Mouse (Mus musculus): Measurements from ENCODE around the gene Nr1d1.

Nr1d1 gene

GRCm38 (mm10) chr11:98751221-98751782 lies 23.8 kb downstream of the Nr1d1 start:
- DNase-seq (ENCODE audit: low spot score), result no peak

GRCm38 (mm10) chr11:98750351-98751201 lies 24.6 kb downstream of the Nr1d1 start:
- DNase-seq (ENCODE audit: low spot score), result peak; percentile 77

GRCm38 (mm10) chr11:98749716-98750115 lies 25.4 kb downstream of the Nr1d1 start:
- DNase-seq (ENCODE audit: low spot score), result no peak

- peak; percentile 80 for DNase-seq (ENCODE audit: low spot score)
Measured at GRCm38 (mm10) chr11:98748506-98749416, 26.4 kb downstream of the Nr1d1 start.

- DNase-seq (ENCODE audit: low spot score), result no peak
Measured at GRCm38 (mm10) chr11:98747804-98748505, 27.2 kb downstream of the Nr1d1 start.

- peak; percentile 82 for DNase-seq (ENCODE audit: low spot score)
Measured at GRCm38 (mm10) chr11:98746855-98747693, 28.1 kb downstream of the Nr1d1 start.

GRCm38 (mm10) chr11:98745932-98746853 lies 28.9 kb downstream of the Nr1d1 start:
- DNase-seq (ENCODE audit: low spot score), result no peak

- DNase-seq (ENCODE audit: low spot score), result no peak
Measured at GRCm38 (mm10) chr11:98744456-98745019, 30.6 kb downstream of the Nr1d1 start.

GRCm38 (mm10) chr11:98743655-98744345 lies 31.3 kb downstream of the Nr1d1 start:
- no peak for DNase-seq (ENCODE audit: low spot score)

GRCm38 (mm10) chr11:98742397-98743291 lies 32.5 kb downstream of the Nr1d1 start:
- no peak for DNase-seq (ENCODE audit: low spot score)

- DNase-seq (ENCODE audit: low spot score), result peak; percentile 80
Measured at GRCm38 (mm10) chr11:98741622-98742396, 33.3 kb downstream of the Nr1d1 start.

- no peak for DNase-seq (ENCODE audit: low spot score)
Measured at GRCm38 (mm10) chr11:98741051-98741620, 34.0 kb downstream of the Nr1d1 start.

- DNase-seq (ENCODE audit: low spot score), result peak; percentile 62
Measured at GRCm38 (mm10) chr11:98740393-98741050, 34.6 kb downstream of the Nr1d1 start, which contains the start of gene Thra. Gene Thra, plus strand, starts transcription at chr11:98740638.

- DNase-seq (ENCODE audit: low spot score), result no peak
Measured at GRCm38 (mm10) chr11:98740026-98740392, 35.1 kb downstream of the Nr1d1 start.

- no peak for DNase-seq (ENCODE audit: low spot score)
Measured at GRCm38 (mm10) chr11:98738925-98739324, 36.2 kb downstream of the Nr1d1 start.

- no peak for DNase-seq (ENCODE audit: low spot score)
Measured at GRCm38 (mm10) chr11:98738428-98738911, 36.7 kb downstream of the Nr1d1 start.
